33 mouse cellular contexts compared by ENCODE assay signal in genomic region chr2:18094319-18094718, GRCm38 (mm10). TPM values are rescaled to one million over a fixed set of nuclear protein-coding genes. Genes with fewer than 3 reads are reported as not detected.
DNase-seq lines count a peak whose midpoint lies in the region; ATAC-seq and TF ChIP-seq lines count a peak whose summit lies in the region.
"Had no signal": no experiment of that assay in that cellular context is flagged by ENCODE, and none has a peak within 500 bp of the region (broad histone marks: within the 10 kb centered on the region; RNA-seq: fewer than 3 reads in every experiment).

No protein-coding gene starts in this region.

- no peak for DNase-seq in gastrocnemius, adult 2 months
- DNase-seq in gastrocnemius, postnatal 14 days, result no peak
- DNase-seq in heart, postnatal 14 days, result no peak
- DNase-seq in liver, postnatal 0 days, result no peak
- no peak for DNase-seq in liver
- peak; percentile 30 for DNase-seq in induced T-regulatory cell, adult 2 months (ENCODE audit: low read depth)
- DNase-seq in midbrain, postnatal 0 days (ENCODE audit: low spot score), result no peak
- DNase-seq: adrenal gland, postnatal 25 days; cerebellum, adult 18-20 months; cerebellum, postnatal 10 days; forebrain, postnatal 0 days; gastrocnemius, postnatal 10 days; heart, adult 18-20 months; kidney, postnatal 14 days; layer of hippocampus, adult 9-11 months; lung, adult 18-20 months; lung, postnatal 4 days; right cerebral cortex, postnatal 4 days; thymus, adult 18-20 months; thymus, postnatal 25 days had no signal

- no peaks in the 10 kb centered on the region for H3K9me3 ChIP-seq in heart, embryonic 15.5 days (replicated peaks)
- no peaks in the 10 kb centered on the region for H3K9me3 ChIP-seq in liver, postnatal 0 days (ENCODE audit: low read length)
- no peaks in the 10 kb centered on the region for H3K9me3 ChIP-seq in midbrain, postnatal 0 days (ENCODE audit: low read length)
- H3K9me3 ChIP-seq: embryonic facial prominence, embryonic 10.5 days; embryonic facial prominence, embryonic 15.5 days; forebrain, embryonic 12.5 days; hindbrain, embryonic 10.5 days; liver, embryonic 12.5 days; megakaryocyte, embryonic 14.5 days; midbrain, embryonic 12.5 days; neural tube, embryonic 13.5 days had no signal

- peak overlapping the region; percentile 36 for H3K27ac ChIP-seq in gastrocnemius, adult 2 months
- peak overlapping the region; percentile 18 for H3K27ac ChIP-seq in heart, embryonic 15.5 days
- H3K27ac ChIP-seq in liver, postnatal 0 days (ENCODE audit: low read depth), result peak overlapping the region; percentile 66
- no peak overlapping the region for H3K27ac ChIP-seq in midbrain, postnatal 0 days (ENCODE audit: low read depth, low read length)
- H3K27ac ChIP-seq: embryonic facial prominence, embryonic 10.5 days; embryonic facial prominence, embryonic 15.5 days; forebrain, embryonic 12.5 days; hindbrain, embryonic 10.5 days; hindbrain, postnatal 0 days; liver, embryonic 12.5 days; midbrain, embryonic 12.5 days; neural tube, embryonic 13.5 days; stomach, postnatal 0 days had no signal

- H3K4me1 ChIP-seq in heart, embryonic 15.5 days (replicated peaks), result peaks cover 4% of the 10 kb centered on the region; the same call in 1 of the 2 replicates
- peaks cover 5% of the 10 kb centered on the region for H3K4me1 ChIP-seq in liver, postnatal 0 days (ENCODE audit: insufficient read depth)
- H3K4me1 ChIP-seq in midbrain, postnatal 0 days (ENCODE audit: insufficient read depth, low read length), result no peaks in the 10 kb centered on the region
- H3K4me1 ChIP-seq: embryonic facial prominence, embryonic 10.5 days; embryonic facial prominence, embryonic 15.5 days; forebrain, embryonic 12.5 days; hindbrain, embryonic 10.5 days; liver, embryonic 12.5 days; midbrain, embryonic 12.5 days; neural tube, embryonic 13.5 days had no signal

- no peak for TF ChIP-seq CTCF in gastrocnemius, adult 2 months (IDR thresholded peaks at IDR 0.05)
- no peak for TF ChIP-seq CTCF in liver, postnatal 0 days (IDR thresholded peaks at IDR 0.05; ENCODE audit: low read depth)
- TF ChIP-seq CTCF in midbrain, postnatal 0 days (IDR thresholded peaks at IDR 0.05), result no peak

- ATAC-seq in heart, embryonic 15.5 days (replicated peaks; ENCODE audit: insufficient number of reproducible peaks, insufficient read depth, low FRiP score, low read depth), result no peak
- ATAC-seq in liver, postnatal 0 days, result peak; percentile 57; the same call in 1 of the 2 replicates
- ATAC-seq in midbrain, postnatal 0 days (ENCODE audit: low FRiP score), result no peak
- ATAC-seq: forebrain, postnatal 0 days; hindbrain, postnatal 0 days; intestine, embryonic 16.5 days; liver, embryonic 12.5 days; lung, postnatal 0 days had no signal

- no peak overlapping the region for H3K9ac ChIP-seq in heart, embryonic 15.5 days
- H3K9ac ChIP-seq in liver, postnatal 0 days (replicated peaks), result no peak overlapping the region
- no peak overlapping the region for H3K9ac ChIP-seq in midbrain, postnatal 0 days (replicated peaks; ENCODE audit: low read length, poor library complexity, severe bottlenecking)
- H3K9ac ChIP-seq: embryonic facial prominence, embryonic 15.5 days; forebrain, embryonic 12.5 days; forebrain, postnatal 0 days; liver, embryonic 12.5 days; midbrain, embryonic 12.5 days; neural tube, embryonic 13.5 days had no signal

- no peaks in the 10 kb centered on the region for H3K27me3 ChIP-seq in heart, embryonic 15.5 days
- H3K27me3 ChIP-seq in liver, postnatal 0 days (ENCODE audit: insufficient read depth, low read length), result no peaks in the 10 kb centered on the region
- H3K27me3 ChIP-seq in midbrain, postnatal 0 days (ENCODE audit: insufficient read depth, low read length), result no peaks in the 10 kb centered on the region
- H3K27me3 ChIP-seq: embryonic facial prominence, embryonic 15.5 days; forebrain, embryonic 12.5 days; liver, embryonic 12.5 days; megakaryocyte, embryonic 14.5 days; midbrain, embryonic 12.5 days; neural tube, embryonic 13.5 days had no signal

- H3K4me2 ChIP-seq in heart, embryonic 15.5 days, result no peak overlapping the region
- no peak overlapping the region for H3K4me2 ChIP-seq in liver, postnatal 0 days (ENCODE audit: low read depth, low read length)
- no peak overlapping the region for H3K4me2 ChIP-seq in midbrain, postnatal 0 days (ENCODE audit: low read depth, low read length, poor library complexity, severe bottlenecking)
- H3K4me2 ChIP-seq: embryonic facial prominence, embryonic 15.5 days; forebrain, embryonic 12.5 days; liver, embryonic 12.5 days; midbrain, embryonic 12.5 days; neural tube, embryonic 13.5 days had no signal

- H3K4me3 ChIP-seq in gastrocnemius, adult 2 months, result no peak overlapping the region
- H3K4me3 ChIP-seq in heart, embryonic 15.5 days, result no peak overlapping the region
- no peak overlapping the region for H3K4me3 ChIP-seq in liver, postnatal 0 days (ENCODE audit: low read depth, low read length)
- no peak overlapping the region for H3K4me3 ChIP-seq in midbrain, postnatal 0 days (ENCODE audit: low read depth, low read length)
- H3K4me3 ChIP-seq: embryonic facial prominence, embryonic 10.5 days; embryonic facial prominence, embryonic 15.5 days; forebrain, embryonic 12.5 days; hindbrain, embryonic 10.5 days; liver, embryonic 12.5 days; megakaryocyte, embryonic 14.5 days; midbrain, embryonic 12.5 days; neural tube, embryonic 13.5 days had no signal

- peaks cover 35% of the 10 kb centered on the region for H3K36me3 ChIP-seq in heart, embryonic 15.5 days
- peaks cover 25% of the 10 kb centered on the region for H3K36me3 ChIP-seq in liver, postnatal 0 days (replicated peaks; ENCODE audit: insufficient read depth, low read length)
- H3K36me3 ChIP-seq in midbrain, postnatal 0 days (ENCODE audit: insufficient read depth, low read length), result 0 out of 2 replicates have a peak, but pooled peaks cover 11% of the 10 kb centered on the region

- intact Hi-C loops in gastrocnemius, adult 2 months (cut with DNase I), result no loop called here
- intact Hi-C loops in gastrocnemius, postnatal 14 days (cut with DNase I; ENCODE audit: low total_unique reads), result no loop called here
- intact Hi-C loops in heart, postnatal 14 days (cut with DNase I), result no loop called here

- TF ChIP-seq EP300 in liver, postnatal 0 days (IDR thresholded peaks at IDR 0.05; ENCODE audit: low read depth), result no peak

RNA-seq across cellular contexts. Expression of gene Mllt10, which starts 39.3 kb away (rescaled TPM):
- 10 to 100 TPM; 24.0 to 24.1 TPM for total RNA-seq in gastrocnemius, adult 2 months (2021)
- total RNA-seq in gastrocnemius, postnatal 14 days (2021), result 10 to 100 TPM; 19.0 to 20.5 TPM
- polyA plus RNA-seq in heart, embryonic 15.5 days (2015; fragmentation: Nextera tagmentation; extraction: Ambion mirVana), result 35.1 and 36.0 TPM in 2 replicates
- 10 to 100 TPM; 41.6 to 42.5 TPM for total RNA-seq in heart, postnatal 14 days (2021)
- polyA plus RNA-seq in liver, postnatal 0 days (2015; fragmentation: Nextera tagmentation; extraction: Ambion mirVana), result 20.7 and 22.4 TPM in 2 replicates
- total RNA-seq in midbrain, postnatal 0 days (2014; rRNA removed), result 22.7 and 96.5 TPM in 2 replicates
- 23.9 and 28.9 TPM in 2 replicates for polyA plus RNA-seq in midbrain, postnatal 0 days (2015; fragmentation: Nextera tagmentation; extraction: Ambion mirVana)

RNA-seq across cellular contexts. Expression of gene Skida1, which starts 45.5 kb away (rescaled TPM):
- total RNA-seq in gastrocnemius, adult 2 months (2021), result under 1 TPM; 0.14 to 0.46 TPM
- 1 to 10 TPM in 1 of 2 experiments, under 1 TPM in 1; 1.00 to 1.0 TPM for total RNA-seq in gastrocnemius, postnatal 14 days (2021)
- 4.8 and 5.3 TPM in 2 replicates for polyA plus RNA-seq in heart, embryonic 15.5 days (2015; fragmentation: Nextera tagmentation; extraction: Ambion mirVana)
- total RNA-seq in heart, postnatal 14 days (2021), result 1 to 10 TPM; 3.3 to 4.8 TPM
- 0.15 and 0.25 TPM in 2 replicates for polyA plus RNA-seq in liver, postnatal 0 days (2015; fragmentation: Nextera tagmentation; extraction: Ambion mirVana)
- total RNA-seq in midbrain, postnatal 0 days (2014; rRNA removed), result 12.1 and 12.4 TPM in 2 replicates
- polyA plus RNA-seq in midbrain, postnatal 0 days (2015; fragmentation: Nextera tagmentation; extraction: Ambion mirVana), result 3.5 and 4.3 TPM in 2 replicates

RNA-seq across cellular contexts. Expression of gene A930004D18Rik, which starts 56.8 kb away (rescaled TPM):
- total RNA-seq in gastrocnemius, adult 2 months (2021), result under 1 TPM; 0.20 to 0.59 TPM
- total RNA-seq in gastrocnemius, postnatal 14 days (2021), result 1 to 10 TPM in 1 of 2 experiments, under 1 TPM in 1; 0.89 to 1.1 TPM
- polyA plus RNA-seq in heart, embryonic 15.5 days (2015; fragmentation: Nextera tagmentation; extraction: Ambion mirVana), result 11.6 and 13.2 TPM in 2 replicates
- 1 to 10 TPM; 3.1 to 4.0 TPM for total RNA-seq in heart, postnatal 14 days (2021)
- 0.76 and 0.99 TPM in 2 replicates for polyA plus RNA-seq in liver, postnatal 0 days (2015; fragmentation: Nextera tagmentation; extraction: Ambion mirVana)
- total RNA-seq in midbrain, postnatal 0 days (2014; rRNA removed), result 2.4 and 3.6 TPM in 2 replicates
- polyA plus RNA-seq in midbrain, postnatal 0 days (2015; fragmentation: Nextera tagmentation; extraction: Ambion mirVana), result 9.7 and 10.3 TPM in 2 replicates
